17 mouse cellular contexts compared by ENCODE assay signal in genomic region chr13:89682254-89682653, GRCm38 (mm10).
"Had no signal": no experiment of that assay in that cellular context is flagged by ENCODE, and none has a peak within 500 bp of the region (broad histone marks: within the 10 kb centered on the region; RNA-seq: fewer than 3 reads in every experiment).

No protein-coding gene starts in this region.

- H3K27ac ChIP-seq: hindbrain, embryonic 15.5 days; kidney, postnatal 0 days; limb, embryonic 10.5 days; limb, embryonic 13.5 days; liver, embryonic 14.5 days; stomach, postnatal 0 days had no signal

- DNase-seq: kidney, postnatal 4 days; layer of hippocampus, adult 9-11 months; lung, adult 2 months; lung, postnatal 14 days; lung, postnatal 4 days; midbrain, embryonic 14.5 days; thymus, adult 2 months; thymus, postnatal 14 days; thymus, postnatal 4 days had no signal

- H3K27me3 ChIP-seq: hindbrain, embryonic 15.5 days; limb, embryonic 13.5 days had no signal

- H3K4me2 ChIP-seq: hindbrain, embryonic 15.5 days; limb, embryonic 13.5 days; midbrain, embryonic 11.5 days had no signal

- ATAC-seq: intestine, postnatal 0 days had no signal

- H3K4me3 ChIP-seq: hindbrain, embryonic 15.5 days; limb, embryonic 10.5 days; limb, embryonic 13.5 days had no signal

- H3K9ac ChIP-seq: hindbrain, embryonic 15.5 days; limb, embryonic 13.5 days; liver, embryonic 14.5 days had no signal

- H3K9me3 ChIP-seq: hindbrain, embryonic 15.5 days; limb, embryonic 10.5 days; limb, embryonic 13.5 days had no signal

- H3K4me1 ChIP-seq: hindbrain, embryonic 15.5 days; limb, embryonic 10.5 days had no signal
